Mouse (Mus musculus): ENCODE results near the gene Mpp4. TPM values are rescaled to one million over a fixed set of nuclear protein-coding genes. Genes with fewer than 3 reads are reported as not detected.

The Mpp4 gene
- polyA plus RNA-seq, 1 experiment, result 1.6 TPM

DNA sequence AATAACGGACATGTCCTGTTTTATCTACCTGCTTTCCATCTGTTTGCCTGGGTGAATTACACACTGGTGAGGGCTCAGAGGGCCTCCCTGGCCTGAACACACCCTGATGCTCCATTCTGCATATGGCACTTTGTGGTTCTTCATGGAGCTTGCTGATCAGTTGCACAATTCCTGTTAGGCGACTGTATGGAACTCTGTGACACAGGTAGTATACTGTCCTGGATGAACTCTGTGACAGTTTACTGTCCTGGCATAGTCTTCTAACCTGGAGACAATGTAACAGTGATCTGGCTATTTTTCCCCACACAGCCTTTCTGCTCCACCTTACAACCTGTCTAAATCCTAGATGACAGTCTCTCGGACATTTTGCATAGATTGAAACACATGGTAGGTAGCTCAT lies 4.1 kb downstream of the Mpp4 start:
- Histone ChIP-seq H3K36me3 (ENCODE audit: control insufficient read depth, insufficient read depth, low read length) (peaks cover 3% of the 10 kb centered on the region; the same call in 1 of the 2 replicates), H3K27ac (ENCODE audit: control insufficient read depth, insufficient read depth, low read depth, low read length) (no peak overlapping the region), H3K4me3 (ENCODE audit: control insufficient read depth, low read depth, low read length) (no peak overlapping the region), H3K4me1 (ENCODE audit: control insufficient read depth, insufficient read depth, low read length) (no peaks in the 10 kb centered on the region), H3K27me3 (ENCODE audit: control insufficient read depth, insufficient read depth, low read length) (no peaks in the 10 kb centered on the region)
- no peak for TF ChIP-seq CTCF (IDR thresholded peaks at IDR 0.05; ENCODE audit: control insufficient read depth, insufficient read depth, insufficient replicate concordance, low read depth, low read length)
- TF ChIP-seq POLR2A (IDR thresholded peaks at IDR 0.05; ENCODE audit: control insufficient read depth, low read depth, low read length), result no peak

DNA sequence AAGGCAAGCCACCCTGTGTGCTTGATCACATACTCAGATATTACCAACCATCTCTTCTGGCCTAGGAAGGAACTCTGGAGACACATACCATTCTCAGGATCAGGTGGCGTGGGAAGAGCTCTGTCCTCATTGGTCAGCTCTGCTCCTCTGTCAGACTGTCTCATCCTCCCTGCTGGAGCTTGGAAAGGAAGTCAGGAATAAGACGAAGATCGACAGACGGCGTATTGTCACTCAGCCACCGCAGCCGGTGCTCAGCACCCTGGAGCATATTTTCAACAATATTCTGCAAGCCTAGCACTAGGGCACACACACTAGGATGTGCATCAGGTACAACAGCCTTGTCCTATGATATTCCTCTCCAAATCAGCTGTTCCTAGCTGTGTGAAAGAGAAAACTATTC lies 4.7 kb downstream of the Mpp4 start:
- H3K27ac ChIP-seq (ENCODE audit: control insufficient read depth, insufficient read depth, low read depth, low read length), result no peak overlapping the region
- H3K27me3 ChIP-seq (ENCODE audit: control insufficient read depth, insufficient read depth, low read length), result no peaks in the 10 kb centered on the region
- peaks cover 1% of the 10 kb centered on the region; the same call in 1 of the 2 replicates for H3K36me3 ChIP-seq (ENCODE audit: control insufficient read depth, insufficient read depth, low read length)
- H3K4me3 ChIP-seq (ENCODE audit: control insufficient read depth, low read depth, low read length), result no peak overlapping the region
- TF ChIP-seq POLR2A (IDR thresholded peaks at IDR 0.05; ENCODE audit: control insufficient read depth, low read depth, low read length), result no peak
- TF ChIP-seq CTCF (IDR thresholded peaks at IDR 0.05; ENCODE audit: control insufficient read depth, insufficient read depth, insufficient replicate concordance, low read depth, low read length), result no peak
- H3K4me1 ChIP-seq (ENCODE audit: control insufficient read depth, insufficient read depth, low read length), result no peaks in the 10 kb centered on the region

DNA sequence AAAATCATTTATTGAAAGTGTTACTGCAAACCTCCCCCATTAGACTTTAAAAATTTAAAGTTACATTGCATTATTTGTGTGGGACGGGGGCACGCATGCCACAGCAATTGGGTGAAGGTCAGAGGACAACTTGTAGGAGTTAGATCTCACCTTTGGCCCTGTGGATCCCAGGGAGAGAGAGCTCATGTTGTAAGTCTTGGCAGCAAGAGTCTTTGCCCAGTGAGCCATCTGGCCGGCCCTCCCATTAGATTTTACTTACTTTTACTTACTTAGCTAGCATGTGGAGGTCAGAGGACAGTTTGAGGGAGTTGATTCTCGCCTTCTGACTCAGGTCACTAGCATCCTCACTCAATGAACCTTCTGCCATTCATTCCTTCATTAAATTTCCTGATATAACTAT lies 5.3 kb downstream of the Mpp4 start:
- Histone ChIP-seq H3K27me3 (ENCODE audit: control insufficient read depth, insufficient read depth, low read length) (no peaks in the 10 kb centered on the region), H3K4me3 (ENCODE audit: control insufficient read depth, low read depth, low read length) (no peak overlapping the region), H3K36me3 (ENCODE audit: control insufficient read depth, insufficient read depth, low read length) (no peaks in the 10 kb centered on the region), H3K27ac (ENCODE audit: control insufficient read depth, insufficient read depth, low read depth, low read length) (no peak overlapping the region), H3K4me1 (ENCODE audit: control insufficient read depth, insufficient read depth, low read length) (no peaks in the 10 kb centered on the region)
- no peak for TF ChIP-seq POLR2A (IDR thresholded peaks at IDR 0.05; ENCODE audit: control insufficient read depth, low read depth, low read length)
- TF ChIP-seq CTCF (IDR thresholded peaks at IDR 0.05; ENCODE audit: control insufficient read depth, insufficient read depth, insufficient replicate concordance, low read depth, low read length), result no peak

DNA sequence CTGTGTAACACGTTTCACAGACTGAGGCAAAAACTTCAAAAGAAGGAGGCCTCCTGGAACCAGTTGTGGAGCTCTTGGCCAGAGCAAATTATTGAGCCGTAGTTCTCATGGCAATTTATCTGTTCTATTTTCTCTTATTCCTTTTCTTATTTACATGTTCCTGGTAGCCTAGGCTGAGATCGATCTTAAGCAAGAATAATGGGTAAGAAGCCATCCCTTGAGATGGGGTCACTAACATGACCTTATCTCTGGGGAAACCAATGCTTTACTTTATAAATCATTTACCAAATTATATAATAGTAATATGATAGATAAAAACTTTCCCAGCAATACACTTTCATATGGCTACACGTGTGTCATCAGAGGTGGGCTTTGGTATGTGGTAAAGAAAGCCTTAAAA lies 10.8 kb downstream of the Mpp4 start:
- H3K36me3 ChIP-seq (ENCODE audit: control insufficient read depth, insufficient read depth, low read length), result 0 out of 2 replicates have a peak, but pooled peaks cover 1% of the 10 kb centered on the region
- no peak overlapping the region for H3K27ac ChIP-seq (ENCODE audit: control insufficient read depth, insufficient read depth, low read depth, low read length)
- H3K27me3 ChIP-seq (ENCODE audit: control insufficient read depth, insufficient read depth, low read length), result no peaks in the 10 kb centered on the region
- no peaks in the 10 kb centered on the region for H3K4me1 ChIP-seq (ENCODE audit: control insufficient read depth, insufficient read depth, low read length)
- no peak overlapping the region for H3K4me3 ChIP-seq (ENCODE audit: control insufficient read depth, low read depth, low read length)
- TF ChIP-seq POLR2A (IDR thresholded peaks at IDR 0.05; ENCODE audit: control insufficient read depth, low read depth, low read length), result no peak
- TF ChIP-seq CTCF (IDR thresholded peaks at IDR 0.05; ENCODE audit: control insufficient read depth, insufficient read depth, insufficient replicate concordance, low read depth, low read length), result no peak

DNA sequence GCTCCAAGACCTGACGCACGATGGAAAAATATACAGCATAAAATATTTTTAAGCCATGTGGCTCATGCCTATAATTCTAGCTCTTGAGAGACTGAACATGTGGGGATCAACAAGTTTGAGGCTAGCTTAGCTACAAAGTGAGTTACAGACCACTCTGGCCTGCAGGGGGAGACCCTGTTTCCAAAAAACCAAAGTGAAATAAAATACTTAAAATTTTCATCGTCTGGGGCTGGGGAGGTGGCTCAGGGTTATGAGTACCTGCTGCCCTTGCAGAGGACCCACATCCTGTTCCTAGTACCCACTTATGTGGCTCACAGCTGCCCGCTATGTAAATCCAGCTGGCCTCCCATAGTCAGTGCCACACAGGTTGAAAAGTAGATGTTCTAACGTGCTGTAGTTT lies 12.6 kb downstream of the Mpp4 start:
- no peak for TF ChIP-seq CTCF (IDR thresholded peaks at IDR 0.05; ENCODE audit: control insufficient read depth, insufficient read depth, insufficient replicate concordance, low read depth, low read length)
- TF ChIP-seq POLR2A (IDR thresholded peaks at IDR 0.05; ENCODE audit: control insufficient read depth, low read depth, low read length), result no peak
- H3K4me3 ChIP-seq (ENCODE audit: control insufficient read depth, low read depth, low read length), result peak overlapping the region; percentile 14; the same call in 1 of the 2 replicates
- 0 out of 2 replicates have a peak, but pooled peaks cover 1% of the 10 kb centered on the region for H3K36me3 ChIP-seq (ENCODE audit: control insufficient read depth, insufficient read depth, low read length)
- no peak overlapping the region for H3K27ac ChIP-seq (ENCODE audit: control insufficient read depth, insufficient read depth, low read depth, low read length)
- no peaks in the 10 kb centered on the region for H3K4me1 ChIP-seq (ENCODE audit: control insufficient read depth, insufficient read depth, low read length)
- H3K27me3 ChIP-seq (ENCODE audit: control insufficient read depth, insufficient read depth, low read length), result no peaks in the 10 kb centered on the region

DNA sequence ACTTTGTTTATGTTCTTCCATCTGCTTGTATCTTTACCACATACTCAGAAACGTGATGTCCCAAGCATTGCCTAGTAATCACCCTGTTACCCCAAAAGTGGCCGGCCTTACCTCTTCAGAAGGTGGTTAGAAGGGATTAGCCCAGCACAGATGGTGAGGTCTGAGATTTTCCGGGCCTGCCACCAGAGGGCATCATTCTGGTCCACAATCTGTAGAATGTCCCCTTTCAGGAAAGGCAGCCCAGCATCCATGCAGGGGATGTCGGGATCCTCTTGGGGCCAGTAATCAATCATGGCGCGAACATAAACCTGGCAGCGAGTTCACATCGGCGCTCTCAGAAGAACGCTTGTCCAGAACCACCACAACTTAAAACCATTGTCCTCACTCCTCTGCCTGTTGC lies 18.6 kb downstream of the Mpp4 start:
- 0 out of 2 replicates have a peak, but pooled peaks have one; percentile 15 for TF ChIP-seq CTCF (IDR thresholded peaks at IDR 0.05; ENCODE audit: control insufficient read depth, insufficient read depth, insufficient replicate concordance, low read depth, low read length)
- TF ChIP-seq POLR2A (IDR thresholded peaks at IDR 0.05; ENCODE audit: control insufficient read depth, low read depth, low read length), result no peak
- no peaks in the 10 kb centered on the region for H3K4me1 ChIP-seq (ENCODE audit: control insufficient read depth, insufficient read depth, low read length)
- H3K27me3 ChIP-seq (ENCODE audit: control insufficient read depth, insufficient read depth, low read length), result no peaks in the 10 kb centered on the region
- H3K27ac ChIP-seq (ENCODE audit: control insufficient read depth, insufficient read depth, low read depth, low read length), result no peak overlapping the region
- H3K36me3 ChIP-seq (ENCODE audit: control insufficient read depth, insufficient read depth, low read length), result 0 out of 2 replicates have a peak, but pooled peaks cover 1% of the 10 kb centered on the region
- no peak overlapping the region for H3K4me3 ChIP-seq (ENCODE audit: control insufficient read depth, low read depth, low read length)

DNA sequence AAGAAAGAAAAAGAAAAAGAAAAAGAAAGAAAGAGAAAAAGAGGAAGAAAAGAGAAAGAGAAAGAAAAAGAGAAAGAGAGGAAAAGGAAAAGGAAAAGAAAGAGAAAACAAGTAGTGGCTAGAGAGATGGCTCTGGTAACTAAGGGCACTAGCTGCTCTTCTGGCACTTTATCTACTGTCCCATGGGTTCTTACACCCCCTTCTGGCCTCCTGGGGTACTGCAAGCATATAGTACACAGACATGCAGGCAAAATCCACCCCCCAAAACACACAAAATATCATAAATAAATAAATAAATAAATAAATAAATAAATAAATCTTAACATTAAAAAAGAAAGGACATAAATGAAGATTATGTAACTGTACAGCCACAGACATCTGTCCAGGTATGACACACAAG lies 20.4 kb downstream of the Mpp4 start:
- Histone ChIP-seq H3K27me3 (ENCODE audit: control insufficient read depth, insufficient read depth, low read length) (no peaks in the 10 kb centered on the region), H3K36me3 (ENCODE audit: control insufficient read depth, insufficient read depth, low read length) (no peaks in the 10 kb centered on the region), H3K4me1 (ENCODE audit: control insufficient read depth, insufficient read depth, low read length) (no peaks in the 10 kb centered on the region), H3K27ac (ENCODE audit: control insufficient read depth, insufficient read depth, low read depth, low read length) (no peak overlapping the region), H3K4me3 (ENCODE audit: control insufficient read depth, low read depth, low read length) (no peak overlapping the region)
- TF ChIP-seq CTCF (IDR thresholded peaks at IDR 0.05; ENCODE audit: control insufficient read depth, insufficient read depth, insufficient replicate concordance, low read depth, low read length) (peak; percentile 22; the same call in 1 of the 2 replicates), POLR2A (IDR thresholded peaks at IDR 0.05; ENCODE audit: control insufficient read depth, low read depth, low read length) (no peak)

DNA sequence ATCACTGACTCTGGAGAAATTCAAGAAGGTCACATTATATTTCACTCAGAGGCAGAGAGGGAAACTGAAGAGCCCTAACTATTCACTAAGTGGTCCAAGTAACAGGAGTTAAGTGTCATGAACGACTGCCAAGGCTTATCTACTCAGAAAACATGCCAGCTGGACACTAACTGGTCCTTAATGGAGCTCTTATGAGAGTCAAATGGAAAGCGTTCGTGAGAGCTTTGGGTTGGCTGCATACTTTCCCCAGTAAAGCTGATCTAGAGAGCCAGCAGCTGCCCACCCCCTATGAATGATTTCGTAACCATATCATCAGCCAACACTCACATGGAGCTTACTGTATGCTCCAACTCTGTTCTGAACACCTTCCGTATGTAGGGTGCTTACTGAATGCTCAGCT lies 28.8 kb downstream of the Mpp4 start:
- H3K27ac ChIP-seq (ENCODE audit: control insufficient read depth, insufficient read depth, low read depth, low read length), result no peak overlapping the region
- TF ChIP-seq POLR2A (IDR thresholded peaks at IDR 0.05; ENCODE audit: control insufficient read depth, low read depth, low read length) (no peak), CTCF (IDR thresholded peaks at IDR 0.05; ENCODE audit: control insufficient read depth, insufficient read depth, insufficient replicate concordance, low read depth, low read length) (no peak)
- no peak overlapping the region for H3K4me3 ChIP-seq (ENCODE audit: control insufficient read depth, low read depth, low read length)
- H3K4me1 ChIP-seq (ENCODE audit: control insufficient read depth, insufficient read depth, low read length), result no peaks in the 10 kb centered on the region
- no peaks in the 10 kb centered on the region for H3K27me3 ChIP-seq (ENCODE audit: control insufficient read depth, insufficient read depth, low read length)
- H3K36me3 ChIP-seq (ENCODE audit: control insufficient read depth, insufficient read depth, low read length), result no peaks in the 10 kb centered on the region

All from testis, adult 2 months (tissue).